Mouse (Mus musculus): ENCODE results near the gene Cacna1a.

DNA sequence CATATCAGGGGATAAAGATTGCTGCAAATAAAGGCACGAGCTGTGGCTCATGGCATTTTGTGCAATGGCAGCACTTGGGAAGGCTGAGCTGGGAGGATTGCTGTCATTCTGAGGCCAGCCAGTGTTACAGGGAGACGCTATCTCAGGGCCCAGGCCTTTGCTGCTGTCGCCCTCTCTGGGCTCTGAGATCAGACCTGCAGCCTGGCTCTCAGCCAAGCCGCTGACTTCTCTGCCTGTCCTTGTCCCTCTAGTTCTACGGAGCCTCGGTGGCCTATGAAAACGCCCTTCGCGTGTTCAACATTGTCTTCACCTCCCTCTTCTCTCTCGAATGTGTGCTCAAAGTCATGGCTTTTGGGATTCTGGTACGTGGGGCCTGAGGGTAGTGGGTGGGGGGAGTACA lies 200.3 kb downstream of the Cacna1a start:
- no peak for TF ChIP-seq GATA1 (IDR thresholded peaks at IDR 0.05; ENCODE audit: borderline replicate concordance, low read length)
- no peak for TF ChIP-seq FLI1 (IDR thresholded peaks at IDR 0.05; ENCODE audit: low read length)
